Mouse (Mus musculus) CH12.LX (cell line): ENCODE data around the gene Gm15217.

Experiments used
- CTCF ChIP-seq, 2 experiments: IDR thresholded peaks in 1 of 2; conservative IDR thresholded peaks in 1 of 2; 2 replicates each; pipeline ENCODE4 v1.5.1; 2011 to 2012; ENCODE audit warnings: low read depth in 2 of 2, low read length in 2 of 2, improper control_type of control experiment in 1 of 2, inconsistent platforms in 1 of 2, mild to moderate bottlenecking in 1 of 2, moderate library complexity in 1 of 2
- MXI1 ChIP-seq: IDR thresholded peaks from 2 replicates; pipeline ENCODE4 v1.6.1; 2011; ENCODE audit warnings: mild to moderate bottlenecking, low read depth, low read length, improper control_type of control experiment
- PAX5 ChIP-seq: IDR thresholded peaks from 2 replicates; pipeline ENCODE4 v1.6.1; 2012; ENCODE audit warnings: low read length, inconsistent platforms, mixed read lengths
- POLR2A ChIP-seq: IDR thresholded peaks from 2 replicates; pipeline ENCODE4 v1.6.1; 2011; ENCODE audit warnings: low read depth, mild to moderate bottlenecking, improper control_type of control experiment, low read length
- TCF12 ChIP-seq: IDR thresholded peaks from 2 replicates; pipeline ENCODE4 v1.6.1; 2014; ENCODE audit warnings: low read depth, mild to moderate bottlenecking, inconsistent platforms, low read length, improper control_type of control experiment
- USF2 ChIP-seq: conservative IDR thresholded peaks from 2 replicates; pipeline ENCODE4 v1.6.1; 2011; ENCODE audit warnings: low read depth, low read length, improper control_type of control experiment

GRCm38 (mm10) chr14:46391621-46392170 lies 12.5 kb downstream of the Gm15217 start:
- TF ChIP-seq CTCF (conservative IDR thresholded peaks at IDR 0.05 in 1 of 2, IDR thresholded peaks at IDR 0.05 in 1 of 2; ENCODE audit: low read depth in 2 of 2, low read length in 2 of 2) (no peak), TCF12 (no peak), POLR2A (no peak), PAX5 (no peak), USF2 (no peak), MXI1 (no peak)
